Mouse (Mus musculus) forebrain, embryonic 14.5 days (tissue): Measurements from ENCODE around the gene Ehd2. TPM values are rescaled to one million over a fixed set of nuclear protein-coding genes. Genes with fewer than 3 reads are reported as not detected.

Source experiments
- ATAC-seq: fragments of 200-750 bp; cut with Nextera tagmentation; 2 replicates; pipeline ENCODE4 v1.8.0; 2017; ENCODE audit warnings: mild to moderate bottlenecking, moderate library complexity
- DNase-seq: peaks from one replicate; pipeline ENCODE4 v3.0.0-alpha.2; 2015; ENCODE audit warnings: low spot score
- H3K27ac ChIP-seq: fragments of 300-500 bp; sonication (generic); 2 replicates; pipeline ENCODE4 v1.5.1; 2014; ENCODE audit warnings: low read depth, mild to moderate bottlenecking, control low read depth, low read length, moderate library complexity
- H3K27me3 ChIP-seq: fragments of 300-500 bp; sonication (generic); replicated peaks from 2 replicates; pipeline ENCODE4 v1.6.1; 2014; ENCODE audit warnings: low read length, control low read depth, mixed read lengths; ENCODE audit not compliant: control insufficient read depth, insufficient read depth
- H3K36me3 ChIP-seq: fragments of 300-500 bp; sonication (generic); 2 replicates; pipeline ENCODE4 v1.6.1; 2014; ENCODE audit warnings: low read length, control low read depth; ENCODE audit not compliant: control insufficient read depth, insufficient read depth
- H3K4me1 ChIP-seq: fragments of 300-500 bp; sonication (generic); 2 replicates; pipeline ENCODE4 v1.6.1; 2014; ENCODE audit warnings: antibody characterized with exemption, low read length, control low read depth; ENCODE audit not compliant: control insufficient read depth, insufficient read depth
- H3K4me2 ChIP-seq: fragments of 300-500 bp; sonication (generic); 2 replicates; pipeline ENCODE4 v1.6.1; 2014; ENCODE audit warnings: mild to moderate bottlenecking, control low read depth, low read length
- H3K4me3 ChIP-seq: fragments of 300-500 bp; sonication (generic); 2 replicates; pipeline ENCODE4 v1.5.1; 2014; ENCODE audit warnings: low read depth, low read length, control low read depth
- H3K9ac ChIP-seq: fragments of 300-500 bp; sonication (generic); 2 replicates; pipeline ENCODE4 v1.6.1; 2014; ENCODE audit warnings: mild to moderate bottlenecking, low read length, control low read depth, moderate library complexity
- H3K9me3 ChIP-seq: fragments of 300-500 bp; sonication (generic); replicated peaks from 2 replicates; pipeline ENCODE4 v1.6.1; 2016; ENCODE audit warnings: low read length, control low read depth, mixed read lengths; ENCODE audit not compliant: control insufficient read depth
- WGBS: fragments of 180-500 bp; shearing (Covaris S2); extraction: QIAGEN DNeasy Blood & Tissue Kit; methylation state at CpG from one replicate; pipeline ENCODE4 v1.1.7; 2014; 5-methylcytosine and 5-hydroxymethylcytosine counted together
- polyA plus RNA-seq: library from polyadenylated mRNA; unstranded; fragments of >200 nt; fragmentation: Nextera tagmentation; extraction: Ambion mirVana; gene quantifications from 2 replicates; pipeline ENCODE4 v1.2.1, GENCODE M21; 2014

The Ehd2 gene
- polyA plus RNA-seq, 1 experiment from 2014 or later = 4.5 TPM

- Histone ChIP-seq H3K4me1 (peaks cover 9% of the 10 kb centered on the region), H3K27me3 (no peaks in the 10 kb centered on the region), H3K27ac (no peak overlapping the region), H3K9me3 (no peaks in the 10 kb centered on the region), H3K9ac (no peak overlapping the region), H3K4me2 (no peak overlapping the region), H3K4me3 (no peak overlapping the region), H3K36me3 (peaks cover 11% of the 10 kb centered on the region)
- no peak for ATAC-seq
- WGBS = 75% methylated on average over 3 of the region's 3 CpGs
- no peak for DNase-seq
These were observed 878 bp downstream of the Ehd2 start for GRCm38 (mm10) chr7:15966489-15966888.

GRCm38 (mm10) chr7:15963798-15964652, 3.3 kb downstream of the Ehd2 start:
- no peak overlapping the region for H3K4me3 ChIP-seq
- H3K36me3 ChIP-seq = no peaks in the 10 kb centered on the region
- H3K9me3 ChIP-seq = no peaks in the 10 kb centered on the region
- no peak overlapping the region for H3K27ac ChIP-seq
- no peak overlapping the region for H3K4me2 ChIP-seq
- no peak overlapping the region for H3K9ac ChIP-seq
- DNase-seq (no peak), ATAC-seq (no peak)
- peaks cover 9% of the 10 kb centered on the region for H3K4me1 ChIP-seq
- WGBS = 85% methylated on average over 32 of the region's 32 CpGs
- no peaks in the 10 kb centered on the region for H3K27me3 ChIP-seq

DNA sequence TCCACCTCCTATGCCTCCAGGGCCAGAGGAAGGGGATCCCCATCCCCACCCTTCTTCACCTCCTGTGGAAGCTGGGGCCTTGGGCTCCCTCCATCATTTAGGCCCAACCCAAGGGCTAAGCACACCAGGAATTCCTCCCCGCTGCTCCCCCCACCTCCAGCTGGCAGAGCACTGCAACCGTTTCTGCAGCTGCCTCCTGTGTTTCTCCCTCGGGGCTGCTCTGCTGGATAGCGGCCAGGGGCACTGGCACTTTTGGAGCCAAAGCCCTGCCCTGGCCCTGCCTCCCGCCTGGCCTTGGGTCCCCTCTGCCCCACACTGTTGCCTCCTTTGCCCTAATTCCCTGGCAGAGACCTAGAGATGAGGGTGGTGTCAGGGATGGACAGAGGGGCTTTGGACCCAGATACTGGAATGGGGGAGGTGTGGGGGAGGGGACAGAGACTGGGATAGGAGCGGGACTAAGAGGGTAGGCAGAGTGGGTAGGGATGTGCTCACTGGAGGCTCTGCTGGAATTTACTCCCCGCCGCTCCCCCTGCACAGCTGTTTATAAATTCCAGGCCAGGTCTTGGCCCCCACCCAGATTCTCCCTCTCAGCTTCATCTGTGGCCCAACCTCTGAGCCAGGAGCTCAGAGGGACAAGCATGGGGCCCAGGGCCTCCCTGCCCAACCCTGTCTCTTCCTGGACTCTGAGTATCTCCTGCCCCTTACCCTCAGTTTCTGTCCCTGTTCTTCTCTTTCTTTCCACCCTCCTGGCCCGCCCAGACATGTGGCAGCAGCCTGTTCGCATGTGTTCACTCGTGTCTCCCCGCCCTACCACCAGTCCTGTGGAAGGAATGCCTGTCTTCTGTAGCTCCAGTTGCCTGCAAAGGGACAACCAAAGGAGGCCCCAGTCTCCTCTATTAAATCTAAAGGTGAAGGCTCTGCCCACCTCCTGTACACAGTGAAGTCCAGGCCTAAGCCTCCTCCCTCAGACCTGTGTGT, 4.8 kb downstream of the Ehd2 start:
- Histone ChIP-seq H3K4me1 (peaks cover 9% of the 10 kb centered on the region), H3K27ac (peak overlapping the region; percentile 27; the same call in 1 of the 2 replicates), H3K27me3 (no peaks in the 10 kb centered on the region), H3K4me3 (no peak overlapping the region), H3K9me3 (no peaks in the 10 kb centered on the region), H3K4me2 (no peak overlapping the region), H3K36me3 (no peaks in the 10 kb centered on the region), H3K9ac (peak overlapping the region; percentile 35; the same call in 1 of the 2 replicates)
- DNase-seq (peak; percentile 62), ATAC-seq (peak; percentile 33)
- 40% methylated on average over 12 of the region's 12 CpGs for WGBS

GRCm38 (mm10) chr7:15961798-15962197, 5.6 kb downstream of the Ehd2 start:
- H3K4me2 ChIP-seq = no peak overlapping the region
- no peaks in the 10 kb centered on the region for H3K27me3 ChIP-seq
- ATAC-seq (no peak), DNase-seq (no peak)
- H3K4me1 ChIP-seq = peaks cover 9% of the 10 kb centered on the region
- H3K36me3 ChIP-seq = no peaks in the 10 kb centered on the region
- 76% methylated on average over 7 of the region's 7 CpGs for WGBS
- H3K9ac ChIP-seq = no peak overlapping the region
- no peaks in the 10 kb centered on the region for H3K9me3 ChIP-seq
- H3K4me3 ChIP-seq = no peak overlapping the region
- no peak overlapping the region for H3K27ac ChIP-seq

- H3K27ac ChIP-seq = no peak overlapping the region; the same call in 1 of the 2 replicates
- no peaks in the 10 kb centered on the region for H3K9me3 ChIP-seq
- H3K27me3 ChIP-seq = no peaks in the 10 kb centered on the region
- 66% methylated on average over 4 of the region's 4 CpGs for WGBS
- peaks cover 9% of the 10 kb centered on the region for H3K4me1 ChIP-seq
- H3K4me2 ChIP-seq = no peak overlapping the region
- no peaks in the 10 kb centered on the region for H3K36me3 ChIP-seq
- ATAC-seq (no peak), DNase-seq (no peak)
- H3K4me3 ChIP-seq = no peak overlapping the region
- no peak overlapping the region for H3K9ac ChIP-seq
These were observed 6.1 kb downstream of the Ehd2 start for GRCm38 (mm10) chr7:15961239-15961638.

DNA sequence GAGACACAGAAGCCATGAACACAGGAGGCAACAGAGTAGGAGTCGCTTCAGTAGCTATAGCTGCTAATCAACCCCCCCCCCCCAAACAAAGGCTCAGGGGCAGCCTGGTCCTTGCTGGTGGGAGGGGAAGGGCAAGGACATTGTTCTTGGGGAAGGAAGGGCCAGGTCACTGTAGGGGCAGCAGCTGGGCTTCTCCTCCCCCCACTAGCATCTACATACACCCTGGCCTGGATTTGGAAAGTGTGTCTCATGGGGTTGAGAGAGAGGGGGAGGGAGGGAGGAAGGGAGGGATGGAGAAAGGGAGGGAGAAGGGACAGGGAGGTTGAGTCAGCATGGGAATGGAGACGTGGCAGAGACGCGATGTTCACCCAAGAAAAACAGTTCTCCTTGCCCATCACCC, 6.7 kb downstream of the Ehd2 start:
- WGBS = 25% methylated on average over 4 of the region's 4 CpGs
- Histone ChIP-seq H3K9ac (no peak overlapping the region), H3K36me3 (no peaks in the 10 kb centered on the region), H3K4me1 (peaks cover 9% of the 10 kb centered on the region), H3K27me3 (no peaks in the 10 kb centered on the region), H3K27ac (no peak overlapping the region), H3K9me3 (no peaks in the 10 kb centered on the region), H3K4me3 (no peak overlapping the region), H3K4me2 (no peak overlapping the region)
- DNase-seq (no peak), ATAC-seq (no peak)

DNA sequence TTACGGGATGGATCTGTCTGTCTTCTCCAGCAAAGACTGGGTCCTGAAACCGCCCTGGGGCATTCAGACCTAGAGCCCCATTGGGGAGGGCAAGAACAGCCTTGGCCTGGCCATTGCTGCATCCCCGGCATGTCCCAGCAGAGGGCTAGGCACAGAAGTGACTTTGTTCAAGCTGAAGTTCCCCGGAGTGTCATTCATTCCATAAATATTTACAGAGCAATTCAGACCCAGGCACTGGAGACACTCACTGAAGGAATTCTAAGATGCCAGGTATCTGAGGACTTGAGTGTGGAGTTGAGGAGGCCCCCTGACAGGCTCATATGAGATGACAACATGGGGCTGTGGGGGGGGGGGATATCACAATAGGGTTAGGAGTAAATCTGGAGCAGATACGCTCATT, 11.2 kb downstream of the Ehd2 start:
- 82% methylated on average over 5 of the region's 5 CpGs for WGBS
- no peaks in the 10 kb centered on the region for H3K36me3 ChIP-seq
- H3K4me3 ChIP-seq = no peak overlapping the region
- H3K9me3 ChIP-seq = no peaks in the 10 kb centered on the region
- DNase-seq (no peak), ATAC-seq (no peak)
- no peak overlapping the region for H3K4me2 ChIP-seq
- H3K9ac ChIP-seq = no peak overlapping the region
- H3K27me3 ChIP-seq = no peaks in the 10 kb centered on the region
- no peak overlapping the region for H3K27ac ChIP-seq
- H3K4me1 ChIP-seq = no peaks in the 10 kb centered on the region

- Histone ChIP-seq H3K4me3 (0 out of 2 replicates have a peak overlapping the region, but pooled peaks have one; percentile 2), H3K4me1 (no peaks in the 10 kb centered on the region), H3K9me3 (no peaks in the 10 kb centered on the region), H3K4me2 (peak overlapping the region; percentile 36), H3K27me3 (no peaks in the 10 kb centered on the region), H3K36me3 (no peaks in the 10 kb centered on the region), H3K27ac (no peak overlapping the region), H3K9ac (peak overlapping the region; percentile 25; the same call in 1 of the 2 replicates)
- ATAC-seq (no peak), DNase-seq (no peak)
- WGBS = 14% methylated on average over 7 of the region's 7 CpGs
These were observed 11.9 kb downstream of the Ehd2 start for GRCm38 (mm10) chr7:15955509-15955908.
